Mouse (Mus musculus) cerebellum, adult 11 months (tissue): ENCODE measurements around the gene E130218I03Rik.

ENCODE experiments used
- DNase-seq: peaks from one replicate; pipeline ENCODE4 v3.0.0; 2022

The E130218I03Rik gene

DNA sequence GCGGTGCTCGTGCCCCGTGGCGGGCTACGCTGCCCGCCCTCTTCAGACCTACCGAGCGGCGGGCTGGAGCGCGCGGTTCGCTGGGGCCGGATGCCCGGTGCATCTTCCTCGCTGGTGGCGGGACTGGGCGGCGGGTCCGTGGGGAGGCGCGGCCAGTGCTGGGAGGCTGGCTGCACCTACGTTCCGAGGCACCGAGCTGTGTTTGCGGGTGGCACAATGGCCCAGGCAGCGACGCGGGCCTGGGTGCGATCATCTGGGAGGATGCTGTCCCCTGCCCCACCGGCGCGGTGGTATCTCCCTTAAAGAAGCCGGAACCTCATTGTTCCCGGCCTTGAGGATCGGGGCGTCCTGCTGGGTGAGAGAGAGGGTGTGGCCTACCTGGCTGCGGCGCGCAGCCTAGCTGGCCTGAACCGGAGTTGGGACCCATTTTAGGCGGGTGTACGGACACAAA is 44.1 kb downstream of the E130218I03Rik start, which contains the start of gene Pdik1l:
Pdik1l (minus strand) TSS at position 321 of the 451 bp plus-strand sequence.
- DNase-seq, result peak; percentile 70

DNA sequence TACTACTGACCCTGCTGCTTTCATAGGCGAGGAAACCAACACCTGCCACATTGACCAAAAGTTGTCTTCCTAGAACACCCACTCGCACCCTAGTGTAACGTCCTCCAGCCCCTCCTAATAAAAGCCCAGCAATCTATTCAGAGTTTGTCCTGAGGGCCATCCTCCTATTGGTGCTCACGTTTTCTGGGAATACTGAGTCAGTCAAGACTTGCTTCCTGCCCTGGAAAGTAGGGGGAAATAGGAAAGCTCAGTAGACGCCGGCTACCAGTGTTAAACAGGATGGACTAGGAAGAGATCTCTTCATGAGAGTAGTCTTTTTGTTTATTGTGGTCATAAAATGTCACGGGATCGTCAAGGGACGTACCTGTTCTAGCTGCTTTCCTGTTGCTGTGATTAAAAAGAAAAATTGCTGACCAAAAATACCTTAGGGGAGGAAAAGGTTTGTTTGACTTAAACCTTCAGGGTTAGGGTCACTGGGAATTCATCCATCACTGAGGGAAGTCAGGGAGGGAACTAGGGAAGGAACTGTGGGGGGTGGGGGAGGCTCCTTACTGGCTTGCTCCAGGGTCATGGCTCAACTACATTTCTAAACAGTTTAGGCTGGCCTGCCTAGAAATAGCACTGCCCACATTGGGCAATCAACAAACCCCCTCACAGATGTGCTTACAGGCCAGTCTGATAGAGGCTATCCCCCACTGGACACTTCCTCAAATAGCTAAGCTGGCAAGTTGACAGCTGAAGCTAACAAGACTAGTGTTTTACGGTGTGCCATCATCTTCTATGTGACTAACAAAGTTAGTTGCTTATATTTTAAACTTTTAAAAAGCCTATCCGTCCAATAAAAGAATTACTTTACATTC is 45.2 kb downstream of the E130218I03Rik start:
- DNase-seq, result no peak

DNA sequence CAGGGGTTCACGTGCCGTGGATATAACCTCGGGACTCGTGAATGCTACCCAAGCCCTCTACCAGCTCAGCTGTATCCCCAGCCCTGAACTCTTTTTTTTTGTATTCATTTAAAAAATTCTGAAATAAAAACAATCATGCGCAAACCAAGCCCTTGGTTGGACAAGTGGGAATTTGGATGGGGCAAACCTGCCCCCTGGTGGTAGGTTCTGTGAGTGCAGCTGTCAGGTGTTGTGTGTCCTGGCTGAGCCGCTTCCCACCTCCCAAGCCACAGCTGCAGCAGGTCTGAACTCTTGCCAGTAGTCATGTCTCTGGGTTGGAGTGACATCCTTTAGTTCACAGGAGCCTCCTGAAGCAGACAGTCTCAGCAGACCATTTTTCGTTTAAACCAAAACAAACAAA is 48.6 kb downstream of the E130218I03Rik start:
- DNase-seq, result peak; percentile 63

DNA sequence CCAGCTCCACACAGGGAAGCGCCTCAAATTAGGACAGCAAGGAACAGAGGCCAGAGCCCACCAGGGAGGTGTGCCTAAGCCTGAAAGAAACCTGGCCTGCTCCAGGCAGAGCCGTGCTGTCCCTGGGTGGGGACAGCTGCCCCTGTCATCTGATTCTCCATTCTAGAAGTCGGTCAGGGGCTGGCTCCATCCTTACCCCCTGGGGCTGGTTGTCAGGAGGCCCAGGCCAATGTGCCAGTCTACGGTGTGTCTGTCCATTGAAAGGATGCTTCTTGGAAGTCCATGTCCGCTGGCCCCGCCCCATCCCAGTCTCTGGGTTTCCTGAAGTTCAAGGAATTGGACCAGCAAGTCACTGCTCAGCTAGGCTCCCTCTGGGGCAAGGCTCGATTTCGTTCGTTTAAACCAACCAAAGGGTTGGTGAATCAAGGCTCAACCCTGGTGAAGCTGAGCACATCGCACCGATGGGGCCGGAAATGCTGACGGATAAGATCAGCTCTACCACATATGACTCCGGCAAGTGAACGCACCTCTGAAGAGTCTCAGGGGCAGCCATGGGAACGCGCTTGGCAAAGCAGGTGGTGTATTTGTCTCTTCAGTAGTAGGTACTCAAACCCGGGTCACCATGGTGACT is 49.7 kb downstream of the E130218I03Rik start:
- DNase-seq, result no peak

DNA sequence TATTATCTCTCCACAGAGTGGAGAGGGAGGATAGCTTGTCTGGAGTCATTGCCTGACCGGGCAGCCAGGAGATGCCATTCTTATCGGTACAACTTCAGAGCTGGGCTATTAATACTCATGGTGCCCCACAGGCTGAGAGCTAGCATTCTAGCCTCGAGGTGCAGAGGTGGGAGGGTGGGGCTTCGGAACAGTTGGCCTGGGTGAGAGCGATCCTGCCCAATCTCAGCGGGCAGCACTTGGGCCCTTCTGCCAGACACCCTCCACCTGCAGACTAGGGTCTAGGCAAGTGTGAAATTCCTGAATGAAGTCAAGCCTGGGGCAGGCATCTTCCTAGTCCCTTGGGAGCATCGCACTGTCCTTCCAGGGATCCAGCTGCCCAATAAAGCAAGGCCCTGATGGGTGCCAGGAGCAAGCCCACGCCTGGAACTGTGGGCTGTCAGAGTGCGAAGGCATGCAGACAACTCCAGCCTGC is 50.3 kb downstream of the E130218I03Rik start:
- DNase-seq, result no peak
